Mouse (Mus musculus): ENCODE measurements around the gene Mpl.

GRCm38 (mm10) chr4:118398400-118398799, 58.9 kb downstream of the Mpl start:
- TF ChIP-seq CTCF (IDR thresholded peaks at IDR 0.05; ENCODE audit: insufficient read depth, low read depth, low read length) = no peak
- no peak for TF ChIP-seq POLR2A (IDR thresholded peaks at IDR 0.05; ENCODE audit: insufficient read depth, low read depth, low read length)

Data from olfactory bulb, adult 2 months (tissue).